Mouse (Mus musculus): ENCODE results near the gene Ceacam1.
"Not testable (repeated sequence)": the region's sequence is repeated elsewhere in the genome, so short reads cannot be mapped to it uniquely, and the experiment has no call there.

- TF ChIP-seq CTCF, EP300 (IDR thresholded peaks at IDR 0.05; ENCODE audit: low read depth): not testable (repeated sequence)
Observed at GRCm38 (mm10) chr7:25516070-25516777, 38.8 kb upstream of the Ceacam1 start.

Data from liver, postnatal 0 days (tissue).